Mouse (Mus musculus) forebrain, embryonic 12.5 days (tissue): ENCODE data around the gene Mapkbp1. TPM values are rescaled to one million over a fixed set of nuclear protein-coding genes. Genes with fewer than 3 reads are reported as not detected.
A peak's percentile ranks its signal among the peaks of the same experiment; 100 is the strongest.

Experiments used
- ATAC-seq: fragments of 200-750 bp; cut with Nextera tagmentation; 2 replicates; pipeline ENCODE4 v1.8.0; 2017; ENCODE audit warnings: moderate TSS enrichment; ENCODE audit not compliant: low FRiP score
- H3K27ac ChIP-seq: fragments of 300-500 bp; sonication (generic); 2 replicates; pipeline ENCODE4 v1.5.1; 2016; ENCODE audit warnings: mild to moderate bottlenecking
- H3K27me3 ChIP-seq: fragments of 300-500 bp; sonication (generic); 2 replicates; pipeline ENCODE4 v1.6.1; 2016; ENCODE audit warnings: mild to moderate bottlenecking
- H3K36me3 ChIP-seq: fragments of 300-500 bp; sonication (generic); replicated peaks from 2 replicates; pipeline ENCODE4 v1.6.1; 2016; ENCODE audit warnings: mild to moderate bottlenecking
- H3K4me1 ChIP-seq: fragments of 300-500 bp; sonication (generic); 2 replicates; pipeline ENCODE4 v1.6.1; 2016
- H3K4me2 ChIP-seq: fragments of 300-500 bp; sonication (generic); 2 replicates; pipeline ENCODE4 v1.6.1; 2016; ENCODE audit warnings: mild to moderate bottlenecking, moderate library complexity
- H3K4me3 ChIP-seq: fragments of 300-500 bp; sonication (generic); replicated peaks from 2 replicates; pipeline ENCODE4 v1.5.1; 2016; ENCODE audit warnings: mild to moderate bottlenecking
- H3K9ac ChIP-seq: fragments of 300-500 bp; sonication (generic); 2 replicates; pipeline ENCODE4 v1.6.1; 2016; ENCODE audit warnings: mild to moderate bottlenecking
- H3K9me3 ChIP-seq: fragments of 300-500 bp; sonication (generic); 2 replicates; pipeline ENCODE4 v1.6.1; 2016
- WGBS: fragments of 180-500 bp; shearing (Covaris S2); methylation state at CpG from one replicate; pipeline ENCODE4 v1.1.7; 2016; 5-methylcytosine and 5-hydroxymethylcytosine counted together
- polyA plus RNA-seq: library from polyadenylated mRNA; unstranded; fragments of >200 nt; fragmentation: Nextera tagmentation; extraction: Ambion mirVana; gene quantifications from 2 replicates; pipeline ENCODE4 v1.2.1, GENCODE M21; 2016

Gene Mapkbp1
- polyA plus RNA-seq, 1 experiment from 2014 or later: 4.6 TPM

DNA sequence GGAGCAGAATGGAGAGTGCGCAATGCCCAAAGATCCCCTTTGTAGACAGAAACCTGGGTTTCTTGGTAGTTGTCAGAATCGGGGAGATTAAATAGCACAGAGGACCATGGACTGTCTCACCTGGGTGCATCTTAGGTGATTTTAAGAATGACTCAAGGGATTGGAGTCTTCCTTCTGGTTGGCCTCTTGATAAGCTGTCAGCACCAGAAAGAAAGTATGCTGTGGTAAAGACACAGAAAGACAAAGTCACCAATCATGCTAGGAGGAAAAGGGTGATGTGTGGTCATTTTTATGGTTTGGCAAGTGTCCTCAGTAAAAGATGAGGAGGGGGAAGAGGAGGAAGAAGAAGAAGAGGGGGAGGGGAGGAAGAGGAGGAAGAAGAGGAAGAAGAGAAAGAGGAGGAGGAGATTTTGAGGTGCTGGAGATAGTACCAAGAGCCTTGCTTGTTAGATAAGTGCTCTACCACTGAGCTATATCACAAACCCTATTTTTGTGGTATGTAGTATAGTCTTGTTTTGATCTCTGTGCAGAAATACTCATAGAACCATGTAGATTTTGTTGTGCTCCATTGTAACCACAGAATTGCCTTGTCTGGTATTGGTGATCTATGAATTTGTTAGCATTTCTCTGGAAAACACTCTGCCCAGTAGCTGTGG, 41.5 kb downstream of the Mapkbp1 start:
- 94% methylated on average over 2 of the region's 2 CpGs for WGBS
- Histone ChIP-seq H3K9ac (no peak overlapping the region), H3K36me3 (peaks cover 39% of the 10 kb centered on the region), H3K4me3 (no peak overlapping the region), H3K4me1 (no peaks in the 10 kb centered on the region), H3K4me2 (no peak overlapping the region), H3K27me3 (no peaks in the 10 kb centered on the region), H3K9me3 (no peaks in the 10 kb centered on the region), H3K27ac (no peak overlapping the region)
- ATAC-seq: no peak

DNA sequence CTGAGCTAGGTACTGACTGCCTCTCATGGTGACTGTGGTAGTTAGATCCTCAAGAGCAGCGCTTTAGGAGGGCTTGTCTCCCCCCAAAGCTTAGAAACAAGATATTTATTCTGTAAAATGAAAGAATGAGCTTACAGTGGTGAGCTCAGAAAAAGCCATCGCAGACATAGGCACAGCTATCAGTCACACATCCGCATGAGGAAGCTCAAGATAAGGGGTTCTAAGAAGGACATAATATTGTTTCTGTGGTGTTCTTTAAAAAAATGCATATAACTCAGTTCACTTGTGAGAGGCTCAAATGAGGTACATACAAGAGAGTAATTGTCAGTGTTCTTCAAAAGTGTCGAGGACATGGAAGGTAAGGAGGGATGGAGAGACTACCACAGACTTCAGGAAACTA, 43.4 kb downstream of the Mapkbp1 start:
- WGBS: 92% methylated on average over 4 of the region's 4 CpGs
- no peak for ATAC-seq
- no peak overlapping the region for H3K27ac ChIP-seq
- H3K36me3 ChIP-seq: peaks cover 58% of the 10 kb centered on the region
- no peak overlapping the region for H3K4me2 ChIP-seq
- no peaks in the 10 kb centered on the region for H3K4me1 ChIP-seq
- no peaks in the 10 kb centered on the region for H3K27me3 ChIP-seq
- no peak overlapping the region for H3K9ac ChIP-seq
- H3K9me3 ChIP-seq: no peaks in the 10 kb centered on the region
- H3K4me3 ChIP-seq: no peak overlapping the region

DNA sequence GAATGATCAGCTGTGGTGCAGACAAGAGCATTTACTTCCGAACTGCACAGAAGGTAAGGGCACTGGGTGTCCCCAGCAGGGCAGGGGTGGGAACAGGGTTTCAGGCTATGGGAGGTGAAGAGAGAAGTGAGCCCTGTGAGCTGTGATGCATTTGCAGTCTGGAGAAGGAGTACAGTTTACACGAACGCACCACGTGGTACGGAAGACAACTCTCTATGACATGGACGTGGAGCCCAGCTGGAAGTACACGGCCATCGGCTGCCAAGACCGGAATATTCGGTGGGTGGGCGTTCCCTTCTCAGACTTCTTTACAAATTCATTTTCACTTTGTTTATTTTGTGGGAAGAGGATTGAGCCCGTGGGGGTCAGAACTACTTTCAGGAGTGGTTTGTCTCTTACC, 45.1 kb downstream of the Mapkbp1 start:
- peaks cover 74% of the 10 kb centered on the region for H3K36me3 ChIP-seq
- 90% methylated on average over 12 of the region's 12 CpGs for WGBS
- no peak overlapping the region for H3K4me3 ChIP-seq
- H3K27ac ChIP-seq: no peak overlapping the region
- no peaks in the 10 kb centered on the region for H3K27me3 ChIP-seq
- H3K4me2 ChIP-seq: no peak overlapping the region
- no peaks in the 10 kb centered on the region for H3K9me3 ChIP-seq
- no peaks in the 10 kb centered on the region for H3K4me1 ChIP-seq
- no peak for ATAC-seq
- H3K9ac ChIP-seq: no peak overlapping the region

DNA sequence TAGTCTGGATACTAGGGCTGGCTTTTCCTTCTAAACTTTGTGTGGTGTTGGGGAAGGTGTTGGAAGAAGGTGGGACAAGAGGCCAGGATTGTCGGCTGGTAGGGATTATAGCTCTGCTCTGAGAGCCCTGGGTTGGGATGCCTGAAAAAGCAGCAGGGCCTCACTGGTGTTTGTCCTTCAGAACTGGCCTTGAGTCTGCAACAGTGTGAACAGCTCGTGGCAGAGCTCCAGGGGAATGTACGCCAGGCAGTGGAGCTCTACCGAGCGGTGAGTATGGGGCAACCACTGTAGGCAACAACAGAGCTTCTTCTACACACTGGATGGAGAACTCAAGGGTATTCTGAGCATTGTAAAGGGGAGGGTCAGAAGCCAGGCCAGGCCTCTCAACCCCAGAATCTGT, 51.8 kb downstream of the Mapkbp1 start:
- Histone ChIP-seq H3K9me3 (no peaks in the 10 kb centered on the region), H3K4me3 (no peak overlapping the region), H3K27me3 (no peaks in the 10 kb centered on the region), H3K4me1 (peaks cover 15% of the 10 kb centered on the region), H3K36me3 (peaks cover 58% of the 10 kb centered on the region), H3K4me2 (no peak overlapping the region), H3K27ac (no peak overlapping the region), H3K9ac (no peak overlapping the region)
- ATAC-seq: no peak
- WGBS: 86% methylated on average over 5 of the region's 5 CpGs

DNA sequence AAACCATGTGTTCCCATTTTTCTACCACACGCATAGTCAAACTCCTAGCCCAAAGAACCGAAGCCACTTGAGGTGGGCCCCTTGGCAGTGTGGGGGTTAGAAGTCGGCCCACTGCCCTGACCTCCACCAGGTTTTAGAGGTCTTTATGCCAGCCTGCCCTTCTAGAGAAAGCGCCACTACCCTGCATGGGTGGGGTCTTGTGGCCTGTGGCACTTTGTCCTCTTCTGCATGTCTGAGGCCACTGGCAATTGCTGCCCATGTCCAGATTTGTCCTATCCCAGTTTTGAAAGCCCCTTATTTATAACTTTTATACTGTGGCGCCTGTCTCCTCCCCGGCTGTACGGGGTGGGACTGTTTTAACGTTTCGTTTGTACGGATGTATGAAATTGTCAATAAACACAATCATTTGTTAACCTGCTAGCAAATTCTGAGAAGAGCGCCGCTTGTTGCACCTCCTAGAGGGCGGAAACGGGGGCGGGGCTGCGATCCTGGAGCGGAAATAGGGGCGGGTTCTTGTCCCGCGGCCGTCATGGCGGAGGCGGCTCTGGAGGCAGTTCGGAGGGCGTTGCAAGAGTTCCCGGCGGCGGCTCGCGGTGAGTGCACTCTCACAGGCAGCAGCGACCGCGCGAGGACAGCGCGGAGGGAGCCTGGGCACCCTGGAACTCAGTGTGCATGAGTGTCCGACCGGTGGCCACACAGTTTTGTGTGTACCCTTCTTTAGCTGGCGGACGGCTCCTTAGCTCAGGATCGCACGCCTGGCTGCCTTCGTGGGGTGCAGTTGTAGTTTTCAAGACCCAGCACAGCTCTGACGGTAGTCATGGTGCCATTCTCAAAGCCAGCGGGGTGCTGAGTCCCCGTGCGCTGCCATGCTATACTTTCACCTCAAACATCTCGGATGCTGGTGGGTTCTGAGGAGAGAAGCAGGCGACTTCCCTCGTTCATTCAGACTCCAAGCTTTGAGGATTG, 54.8 kb downstream of the Mapkbp1 start, which contains the start of the genes Jmjd7 and Gm28042:
TSS of gene Jmjd7 (plus strand) at position 500 of the 966 bp plus-strand sequence.
TSS of gene Gm28042 (plus strand) at position 510 of the 966 bp plus-strand sequence.
- H3K36me3 ChIP-seq: peaks cover 53% of the 10 kb centered on the region
- H3K27ac ChIP-seq: peak within 1 kb of the TSS; percentile 87
- H3K4me1 ChIP-seq: peaks cover 15% of the 10 kb centered on the region
- no peaks in the 10 kb centered on the region for H3K9me3 ChIP-seq
- H3K27me3 ChIP-seq: no peaks in the 10 kb centered on the region
- ATAC-seq: peak; percentile 90
- H3K9ac ChIP-seq: peak within 1 kb of the TSS; percentile 90
- 6% methylated on average over 50 of the region's 50 CpGs for WGBS
- H3K4me3 ChIP-seq: peak within 1 kb of the TSS; percentile 84
- H3K4me2 ChIP-seq: peak within 1 kb of the TSS; percentile 61

DNA sequence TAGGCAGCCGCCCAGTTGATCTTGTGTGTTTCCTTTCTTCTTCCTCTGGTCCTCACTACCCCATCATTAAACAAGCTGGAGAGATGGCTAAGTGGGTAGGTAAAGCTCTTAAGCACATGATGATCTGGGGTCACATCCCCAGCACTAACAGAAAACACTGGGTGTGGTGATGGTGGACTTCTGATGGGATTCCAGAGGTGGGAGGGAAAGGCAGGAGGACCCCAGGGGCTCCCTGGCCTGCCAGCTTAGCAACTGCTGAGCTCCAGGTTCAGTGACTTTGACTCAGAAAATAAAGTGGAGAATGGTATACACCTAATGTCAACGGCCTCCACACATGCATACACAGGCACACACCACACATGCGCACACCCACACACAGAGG, 55.4 kb downstream of the Mapkbp1 start:
- ATAC-seq: peak; percentile 4; the same call in 1 of the 2 replicates
- H3K27ac ChIP-seq: peak overlapping the region; percentile 87
- no peaks in the 10 kb centered on the region for H3K27me3 ChIP-seq
- H3K4me3 ChIP-seq: peak overlapping the region; percentile 84
- H3K4me2 ChIP-seq: peak overlapping the region; percentile 61
- peaks cover 53% of the 10 kb centered on the region for H3K36me3 ChIP-seq
- H3K9me3 ChIP-seq: no peaks in the 10 kb centered on the region
- 53% methylated on average over 3 of the region's 3 CpGs for WGBS
- H3K4me1 ChIP-seq: peaks cover 15% of the 10 kb centered on the region
- peak overlapping the region; percentile 90 for H3K9ac ChIP-seq

DNA sequence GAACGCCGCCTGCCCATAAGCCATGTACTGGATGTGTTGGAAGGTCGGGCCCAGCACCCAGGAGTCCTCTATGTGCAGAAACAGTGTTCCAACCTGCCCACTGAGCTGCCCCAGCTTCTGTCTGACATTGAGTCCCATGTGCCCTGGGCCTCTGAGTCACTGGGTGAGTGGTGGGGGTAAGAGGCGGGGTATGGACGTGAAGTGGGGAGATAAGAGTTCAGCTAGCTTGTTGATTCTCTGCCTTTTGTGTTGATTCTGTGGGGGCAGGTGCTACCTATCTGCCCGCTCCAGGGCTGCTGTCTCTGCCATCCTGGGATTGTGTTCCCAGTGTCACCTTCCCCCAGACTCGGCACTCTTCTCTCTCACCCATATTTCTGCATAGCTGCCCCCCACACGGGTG, 57.9 kb downstream of the Mapkbp1 start:
- H3K27me3 ChIP-seq: no peaks in the 10 kb centered on the region
- H3K36me3 ChIP-seq: peaks cover 58% of the 10 kb centered on the region
- H3K4me2 ChIP-seq: no peak overlapping the region
- H3K4me1 ChIP-seq: peaks cover 15% of the 10 kb centered on the region
- H3K9ac ChIP-seq: no peak overlapping the region
- H3K9me3 ChIP-seq: no peaks in the 10 kb centered on the region
- H3K27ac ChIP-seq: no peak overlapping the region
- WGBS: 91% methylated on average over 8 of the region's 8 CpGs
- no peak for ATAC-seq
- no peak overlapping the region for H3K4me3 ChIP-seq

DNA sequence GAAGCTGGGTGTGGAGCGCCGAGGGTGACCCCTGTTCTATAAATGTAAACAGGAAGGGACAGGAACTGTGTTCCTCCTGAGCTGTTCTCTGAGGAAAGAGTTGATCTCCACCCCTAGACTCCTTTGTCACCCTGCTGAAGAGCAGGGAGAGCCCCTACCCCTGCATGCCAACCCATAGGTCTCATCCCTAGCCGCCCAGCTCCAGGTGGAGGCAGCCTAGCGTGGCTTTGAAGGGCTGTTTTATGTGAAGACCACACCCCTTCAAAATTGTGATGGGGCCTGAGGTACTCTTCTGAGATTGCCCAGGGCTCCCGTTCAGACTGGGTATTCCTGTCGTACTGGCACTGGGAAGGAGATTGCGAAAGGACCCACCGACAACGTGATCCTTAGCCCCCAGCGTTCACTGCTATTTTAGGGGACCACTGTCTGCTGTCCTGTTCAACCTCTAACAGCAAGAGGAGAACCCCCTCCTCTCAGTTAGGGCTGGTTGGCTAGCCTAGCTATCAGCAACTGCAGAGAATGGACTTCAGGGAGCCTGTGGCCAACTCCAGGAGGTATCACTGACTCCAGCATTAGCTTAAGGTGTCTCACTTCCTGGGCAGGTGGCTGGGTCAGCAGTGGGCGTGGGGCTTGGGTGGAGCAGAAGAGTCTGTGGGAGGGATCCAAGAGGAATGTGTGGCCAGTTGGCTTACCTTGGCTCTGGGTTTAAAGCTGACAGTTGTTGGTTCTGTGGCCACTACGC, 60.4 kb downstream of the Mapkbp1 start, which contains the start of gene Pla2g4b:
TSS of gene Pla2g4b (plus strand) at position 692 of the 742 bp plus-strand sequence.
- Histone ChIP-seq H3K9me3 (no peaks in the 10 kb centered on the region), H3K27me3 (no peaks in the 10 kb centered on the region), H3K4me2 (no peak within 1 kb of the TSS), H3K9ac (no peak within 1 kb of the TSS), H3K4me3 (no peak within 1 kb of the TSS), H3K27ac (no peak within 1 kb of the TSS), H3K4me1 (peaks cover 8% of the 10 kb centered on the region), H3K36me3 (peaks cover 76% of the 10 kb centered on the region)
- WGBS: 95% methylated on average over 12 of the region's 12 CpGs
- ATAC-seq: no peak

DNA sequence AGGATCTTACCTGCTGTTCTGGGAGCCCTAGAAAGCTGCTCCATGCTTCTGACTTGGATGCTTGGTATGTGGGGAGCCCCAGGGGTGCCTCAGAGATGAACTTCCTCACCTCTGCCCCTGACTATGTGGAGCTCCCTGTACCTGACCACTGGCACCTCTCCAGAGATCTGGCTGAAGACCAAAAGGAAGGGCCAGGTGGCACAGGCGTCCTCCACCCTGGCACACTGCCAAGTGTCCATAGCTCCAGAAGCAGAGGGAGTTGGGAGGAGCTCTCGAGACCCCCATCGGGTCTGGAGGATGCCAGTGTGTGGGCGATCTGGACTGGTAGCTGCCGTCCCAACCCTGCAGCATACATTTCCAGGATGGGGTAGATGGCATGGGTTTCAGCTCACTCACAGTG, 61.2 kb downstream of the Mapkbp1 start:
- no peak for ATAC-seq
- Histone ChIP-seq H3K9me3 (no peaks in the 10 kb centered on the region), H3K27ac (no peak overlapping the region), H3K9ac (no peak overlapping the region), H3K27me3 (no peaks in the 10 kb centered on the region), H3K4me3 (no peak overlapping the region), H3K4me2 (no peak overlapping the region), H3K36me3 (peaks cover 84% of the 10 kb centered on the region), H3K4me1 (no peaks in the 10 kb centered on the region)
- 83% methylated on average over 5 of the region's 5 CpGs for WGBS

DNA sequence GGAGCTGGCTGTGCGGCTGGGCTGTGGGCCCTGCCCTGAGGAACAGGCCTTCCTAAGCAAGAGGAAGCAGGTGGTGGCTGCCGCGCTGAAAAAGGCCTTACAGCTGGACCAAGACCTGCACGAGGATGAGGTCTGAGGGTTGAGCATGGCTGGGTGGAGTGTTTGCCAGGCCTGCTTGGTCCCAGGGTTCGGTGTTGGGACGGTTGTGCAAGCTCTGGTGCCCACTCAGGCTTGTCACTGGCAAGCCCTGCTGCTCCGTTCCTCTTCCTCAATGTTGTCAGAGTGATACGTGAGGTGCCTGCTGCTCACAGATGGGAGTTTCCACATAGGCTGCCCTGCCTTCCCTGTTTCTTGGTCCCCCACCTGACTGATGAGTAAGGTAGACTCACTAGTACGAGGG, 65.2 kb downstream of the Mapkbp1 start:
- Histone ChIP-seq H3K9ac (no peak overlapping the region), H3K27me3 (no peaks in the 10 kb centered on the region), H3K4me3 (no peak overlapping the region), H3K4me1 (no peaks in the 10 kb centered on the region), H3K4me2 (no peak overlapping the region), H3K9me3 (no peaks in the 10 kb centered on the region), H3K27ac (no peak overlapping the region), H3K36me3 (peaks cover 95% of the 10 kb centered on the region)
- 92% methylated on average over 9 of the region's 9 CpGs for WGBS
- no peak for ATAC-seq

DNA sequence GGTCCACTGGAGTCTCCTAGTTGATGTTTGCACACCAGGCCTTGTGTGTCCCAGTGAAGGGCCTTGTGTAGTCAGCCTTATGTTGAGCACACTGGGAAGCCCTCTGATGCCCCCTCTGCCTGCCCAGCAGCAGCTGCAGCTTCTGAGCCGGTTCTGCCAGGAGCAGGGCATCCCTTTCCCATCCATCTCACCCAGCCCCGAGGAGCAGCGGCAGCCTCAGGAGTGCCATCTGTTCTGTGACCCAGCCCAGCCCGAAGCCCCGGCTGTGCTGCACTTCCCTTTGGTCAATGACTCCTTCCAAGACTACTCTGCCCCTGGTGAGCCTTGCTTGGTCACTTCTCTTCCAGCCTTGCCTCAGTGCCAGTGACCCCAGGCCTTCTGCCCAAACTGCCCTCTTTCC, 68.5 kb downstream of the Mapkbp1 start:
- no peak overlapping the region for H3K9ac ChIP-seq
- no peak overlapping the region for H3K4me3 ChIP-seq
- no peak for ATAC-seq
- H3K27me3 ChIP-seq: no peaks in the 10 kb centered on the region
- H3K36me3 ChIP-seq: peaks cover 71% of the 10 kb centered on the region
- no peaks in the 10 kb centered on the region for H3K4me1 ChIP-seq
- 96% methylated on average over 5 of the region's 5 CpGs for WGBS
- no peak overlapping the region for H3K27ac ChIP-seq
- no peaks in the 10 kb centered on the region for H3K9me3 ChIP-seq
- no peak overlapping the region for H3K4me2 ChIP-seq

DNA sequence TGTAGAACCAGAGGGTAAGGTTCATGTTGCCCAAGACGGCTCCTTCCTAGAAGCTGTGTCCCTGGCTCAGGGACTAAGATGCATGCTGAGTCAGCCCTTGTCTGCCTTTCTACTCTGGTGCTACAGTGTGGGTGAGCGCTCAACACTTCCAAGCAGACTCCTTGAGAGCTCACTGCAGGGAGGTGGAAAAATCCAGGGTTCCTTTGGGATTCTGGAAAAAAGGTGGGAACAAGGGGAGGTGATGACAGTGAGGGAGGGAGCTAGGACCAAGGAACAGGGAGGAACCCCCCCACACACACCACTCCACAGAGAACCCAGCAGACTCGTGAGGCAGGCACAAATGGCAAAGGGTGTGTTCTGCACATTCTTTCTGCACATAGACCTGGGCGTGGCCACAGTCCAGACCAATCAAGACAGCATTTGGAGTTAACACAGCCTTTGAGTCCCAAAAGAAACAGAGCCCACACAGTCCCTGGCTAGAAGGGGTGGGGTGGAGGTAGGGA, 71.7 kb downstream of the Mapkbp1 start:
- H3K27ac ChIP-seq: no peak overlapping the region
- no peak overlapping the region for H3K4me2 ChIP-seq
- H3K4me1 ChIP-seq: no peaks in the 10 kb centered on the region
- no peak overlapping the region for H3K4me3 ChIP-seq
- H3K27me3 ChIP-seq: no peaks in the 10 kb centered on the region
- H3K9me3 ChIP-seq: no peaks in the 10 kb centered on the region
- ATAC-seq: no peak
- H3K36me3 ChIP-seq: peaks cover 41% of the 10 kb centered on the region
- WGBS: 64% methylated on average over 4 of the region's 4 CpGs
- H3K9ac ChIP-seq: no peak overlapping the region
